ENCODE assay signal across 8 mouse cellular contexts in the genomic region with DNA sequence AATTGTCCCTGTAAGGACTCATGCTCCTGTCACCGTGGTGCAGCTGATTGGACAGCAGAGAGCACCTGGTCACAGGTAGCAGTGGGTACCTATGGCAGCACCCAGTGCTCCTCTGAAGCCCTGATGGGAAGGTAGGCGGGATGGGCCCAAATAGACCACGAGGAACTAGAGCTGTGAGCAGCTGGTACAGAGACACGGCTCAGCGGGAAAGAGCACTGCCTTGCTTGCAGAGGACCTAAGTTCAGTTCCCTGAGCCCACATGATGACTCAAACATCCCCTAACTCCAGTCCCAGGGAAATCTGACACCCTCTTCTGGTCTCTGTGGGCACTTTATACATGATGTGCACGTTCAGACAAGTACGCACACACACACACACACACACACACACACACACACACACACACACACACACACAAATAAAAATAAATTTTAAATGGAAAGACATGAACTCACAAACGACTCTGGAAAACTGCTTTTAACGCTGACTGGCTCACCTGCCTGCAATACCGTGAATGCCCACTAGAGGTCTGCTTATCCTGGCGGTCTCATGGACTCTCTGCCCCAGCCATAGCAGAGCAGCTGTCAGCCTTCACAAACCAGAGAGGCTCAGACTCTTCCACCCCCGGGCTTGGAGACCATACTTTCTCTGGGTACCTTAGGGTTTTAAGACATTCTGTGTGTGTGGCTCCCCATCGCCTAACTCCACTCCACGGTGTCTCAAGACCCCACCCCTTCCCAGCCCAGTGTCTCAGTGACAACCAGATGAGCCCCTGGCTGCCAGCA. TPM values are rescaled to one million over a fixed set of nuclear protein-coding genes. Genes with fewer than 3 reads are reported as not detected.
DNase-seq lines count a peak whose midpoint lies in the region; ATAC-seq and TF ChIP-seq lines count a peak whose summit lies in the region.

No protein-coding gene starts in this region.

- ATAC-seq in embryonic facial prominence, embryonic 13.5 days (ENCODE audit: insufficient number of reproducible peaks, insufficient read depth, low FRiP score, low TSS enrichment, low read depth) = no peak
- peak; percentile 65; the same call in 1 of the 2 replicates for ATAC-seq in kidney, postnatal 0 days (replicated peaks; ENCODE audit: low FRiP score, low read depth)
- peak; percentile 61 for ATAC-seq in liver, embryonic 16.5 days (ENCODE audit: low read depth)
- ATAC-seq in neural tube, embryonic 15.5 days (ENCODE audit: low FRiP score) = peak; percentile 49; the same call in 1 of the 2 replicates

- no peaks in the 10 kb centered on the region for H3K27me3 ChIP-seq in embryonic facial prominence, embryonic 13.5 days
- H3K27me3 ChIP-seq in kidney, postnatal 0 days (ENCODE audit: insufficient read depth, low read length) = no peaks in the 10 kb centered on the region
- H3K27me3 ChIP-seq in liver, embryonic 16.5 days (ENCODE audit: control insufficient read depth, insufficient read depth, low read depth, low read length) = no peaks in the 10 kb centered on the region
- no peaks in the 10 kb centered on the region for H3K27me3 ChIP-seq in neural tube, embryonic 15.5 days (replicated peaks)
- no peaks in the 10 kb centered on the region for H3K27me3 ChIP-seq in testis, adult 2 months (ENCODE audit: control insufficient read depth, insufficient read depth, low read length)

- no peaks in the 10 kb centered on the region for H3K36me3 ChIP-seq in embryonic facial prominence, embryonic 13.5 days
- H3K36me3 ChIP-seq in kidney, postnatal 0 days (ENCODE audit: insufficient read depth, low read length) = no peaks in the 10 kb centered on the region
- no peaks in the 10 kb centered on the region for H3K36me3 ChIP-seq in liver, embryonic 16.5 days (ENCODE audit: control insufficient read depth, insufficient read depth)
- H3K36me3 ChIP-seq in neural tube, embryonic 15.5 days = no peaks in the 10 kb centered on the region
- H3K36me3 ChIP-seq in testis, adult 2 months (ENCODE audit: control insufficient read depth, insufficient read depth, low read length) = no peaks in the 10 kb centered on the region

- peaks cover 31% of the 10 kb centered on the region for H3K4me1 ChIP-seq in embryonic facial prominence, embryonic 13.5 days
- H3K4me1 ChIP-seq in kidney, postnatal 0 days (replicated peaks; ENCODE audit: insufficient read depth, low read length) = peaks cover 12% of the 10 kb centered on the region; the same call in 1 of the 2 replicates
- peaks cover 17% of the 10 kb centered on the region for H3K4me1 ChIP-seq in liver, embryonic 16.5 days (ENCODE audit: control insufficient read depth, low read depth, low read length)
- H3K4me1 ChIP-seq in neural tube, embryonic 15.5 days = peaks cover 24% of the 10 kb centered on the region
- peaks cover 6% of the 10 kb centered on the region for H3K4me1 ChIP-seq in testis, adult 2 months (ENCODE audit: control insufficient read depth, insufficient read depth, low read length)

- DNase-seq in A20 (ENCODE audit: low read depth, low spot score) = peak; percentile 62
- DNase-seq in adrenal gland, postnatal 14 days = peak; percentile 88
- peak; percentile 57 to 73 for DNase-seq in heart, adult 9 months (ENCODE audit: low spot score in 2 of 2)
- DNase-seq in kidney, postnatal 0 days (ENCODE audit: low spot score) = peak; percentile 88

- TF ChIP-seq POLR2A in testis, adult 2 months (IDR thresholded peaks at IDR 0.05; ENCODE audit: control insufficient read depth, low read depth, low read length) = no peak

- H3K4me3 ChIP-seq in embryonic facial prominence, embryonic 13.5 days = no peak overlapping the region
- no peak overlapping the region for H3K4me3 ChIP-seq in kidney, postnatal 0 days (replicated peaks; ENCODE audit: low read depth, low read length)
- H3K4me3 ChIP-seq in liver, embryonic 16.5 days (ENCODE audit: low read depth, low read length) = peak overlapping the region; percentile 5; the same call in 1 of the 2 replicates
- H3K4me3 ChIP-seq in neural tube, embryonic 15.5 days (replicated peaks) = no peak overlapping the region
- H3K4me3 ChIP-seq in testis, adult 2 months (ENCODE audit: control insufficient read depth, low read depth, low read length) = no peak overlapping the region

- TF ChIP-seq CTCF in kidney, postnatal 0 days (IDR thresholded peaks at IDR 0.05; ENCODE audit: low read depth) = peak; percentile 89
- peak; percentile 95; the same call in 1 of the 2 replicates for TF ChIP-seq CTCF in testis, adult 2 months (IDR thresholded peaks at IDR 0.05; ENCODE audit: control insufficient read depth, insufficient read depth, insufficient replicate concordance, low read depth, low read length)

- no peaks in the 10 kb centered on the region for H3K9me3 ChIP-seq in embryonic facial prominence, embryonic 13.5 days
- no peaks in the 10 kb centered on the region for H3K9me3 ChIP-seq in kidney, postnatal 0 days (replicated peaks; ENCODE audit: low read length)
- no peaks in the 10 kb centered on the region for H3K9me3 ChIP-seq in liver, embryonic 16.5 days (replicated peaks; ENCODE audit: control insufficient read depth, low read length)
- H3K9me3 ChIP-seq in neural tube, embryonic 15.5 days (replicated peaks) = no peaks in the 10 kb centered on the region

- no peak overlapping the region for H3K4me2 ChIP-seq in embryonic facial prominence, embryonic 13.5 days
- H3K4me2 ChIP-seq in kidney, postnatal 0 days (ENCODE audit: low read length) = no peak overlapping the region
- peak overlapping the region; percentile 38 for H3K4me2 ChIP-seq in liver, embryonic 16.5 days (ENCODE audit: low read depth, low read length)
- H3K4me2 ChIP-seq in neural tube, embryonic 15.5 days = no peak overlapping the region

- H3K9ac ChIP-seq in embryonic facial prominence, embryonic 13.5 days = peak overlapping the region; percentile 11; the same call in 1 of the 2 replicates
- no peak overlapping the region for H3K9ac ChIP-seq in kidney, postnatal 0 days (ENCODE audit: low read depth, low read length)
- no peak overlapping the region for H3K9ac ChIP-seq in liver, embryonic 16.5 days (ENCODE audit: low read depth, low read length)
- H3K9ac ChIP-seq in neural tube, embryonic 15.5 days (replicated peaks) = no peak overlapping the region

- WGBS in embryonic facial prominence, embryonic 13.5 days = 20% methylated on average over 14 of the region's 14 CpGs
- 24% methylated on average over 14 of the region's 14 CpGs for WGBS in kidney, postnatal 0 days
- 22% methylated on average over 14 of the region's 14 CpGs for WGBS in liver, embryonic 16.5 days (ENCODE audit: insufficient replicate concordance)
- WGBS in neural tube, embryonic 15.5 days = 25% methylated on average over 14 of the region's 14 CpGs

- H3K27ac ChIP-seq in embryonic facial prominence, embryonic 13.5 days = no peak overlapping the region
- no peak overlapping the region for H3K27ac ChIP-seq in kidney, postnatal 0 days
- peak overlapping the region; percentile 41 for H3K27ac ChIP-seq in liver, embryonic 16.5 days (ENCODE audit: low read length)
- peak overlapping the region; percentile 68; the same call in 1 of the 2 replicates for H3K27ac ChIP-seq in neural tube, embryonic 15.5 days (replicated peaks)
- no peak overlapping the region for H3K27ac ChIP-seq in testis, adult 2 months (ENCODE audit: control insufficient read depth, insufficient read depth, low read depth, low read length)

RNA-seq across cellular contexts. Expression of gene Ptges, which starts 1.6 kb away (rescaled TPM):
- total RNA-seq in adrenal gland, postnatal 14 days (2021) = 11.7 and 12.7 TPM in 2 replicates
- polyA plus RNA-seq in embryonic facial prominence, embryonic 13.5 days (2015; fragmentation: Nextera tagmentation; extraction: Ambion mirVana) = 15.8 and 19.8 TPM in 2 replicates
- 44.2 and 47.9 TPM in 2 replicates for polyA plus RNA-seq in kidney, postnatal 0 days (2015; fragmentation: Nextera tagmentation; extraction: Ambion mirVana)
- 0.35 and 0.37 TPM in 2 replicates for polyA plus RNA-seq in liver, embryonic 16.5 days (2015; fragmentation: Nextera tagmentation; extraction: Ambion mirVana)
- polyA plus RNA-seq in neural tube, embryonic 15.5 days (2015; fragmentation: Nextera tagmentation; extraction: Ambion mirVana) = 3.6 and 4.0 TPM in 2 replicates
- polyA plus RNA-seq in testis, adult 2 months (2012; rRNA removed) = 3.9 and 15.6 TPM in 2 replicates

RNA-seq across cellular contexts. Expression of gene Tor1b, which starts 24.7 kb away (rescaled TPM):
- 40.7 and 41.9 TPM in 2 replicates for total RNA-seq in adrenal gland, postnatal 14 days (2021)
- 37.2 and 37.6 TPM in 2 replicates for polyA plus RNA-seq in embryonic facial prominence, embryonic 13.5 days (2015; fragmentation: Nextera tagmentation; extraction: Ambion mirVana)
- 34.8 and 35.3 TPM in 2 replicates for polyA plus RNA-seq in kidney, postnatal 0 days (2015; fragmentation: Nextera tagmentation; extraction: Ambion mirVana)
- polyA plus RNA-seq in liver, embryonic 16.5 days (2015; fragmentation: Nextera tagmentation; extraction: Ambion mirVana) = 15.8 and 15.9 TPM in 2 replicates
- polyA plus RNA-seq in neural tube, embryonic 15.5 days (2015; fragmentation: Nextera tagmentation; extraction: Ambion mirVana) = 17.3 and 20.2 TPM in 2 replicates
- 12.9 and 14.0 TPM in 2 replicates for polyA plus RNA-seq in testis, adult 2 months (2012; rRNA removed)

RNA-seq across cellular contexts. Expression of gene Tor1a, which starts 39.7 kb away (rescaled TPM):
- 33.5 and 42.5 TPM in 2 replicates for total RNA-seq in adrenal gland, postnatal 14 days (2021)
- 80.0 and 85.2 TPM in 2 replicates for polyA plus RNA-seq in embryonic facial prominence, embryonic 13.5 days (2015; fragmentation: Nextera tagmentation; extraction: Ambion mirVana)
- 69.1 and 70.7 TPM in 2 replicates for polyA plus RNA-seq in kidney, postnatal 0 days (2015; fragmentation: Nextera tagmentation; extraction: Ambion mirVana)
- 36.0 and 36.3 TPM in 2 replicates for polyA plus RNA-seq in liver, embryonic 16.5 days (2015; fragmentation: Nextera tagmentation; extraction: Ambion mirVana)
- 89.5 and 93.2 TPM in 2 replicates for polyA plus RNA-seq in neural tube, embryonic 15.5 days (2015; fragmentation: Nextera tagmentation; extraction: Ambion mirVana)
- 10.5 and 11.1 TPM in 2 replicates for polyA plus RNA-seq in testis, adult 2 months (2012; rRNA removed)

RNA-seq across cellular contexts. Expression of gene BC005624, which starts 54.0 kb away (rescaled TPM):
- total RNA-seq in adrenal gland, postnatal 14 days (2021) = 33.0 and 37.0 TPM in 2 replicates
- polyA plus RNA-seq in embryonic facial prominence, embryonic 13.5 days (2015; fragmentation: Nextera tagmentation; extraction: Ambion mirVana) = 64.2 and 70.1 TPM in 2 replicates
- polyA plus RNA-seq in kidney, postnatal 0 days (2015; fragmentation: Nextera tagmentation; extraction: Ambion mirVana) = 47.2 and 48.4 TPM in 2 replicates
- polyA plus RNA-seq in liver, embryonic 16.5 days (2015; fragmentation: Nextera tagmentation; extraction: Ambion mirVana) = 23.1 and 24.0 TPM in 2 replicates
- polyA plus RNA-seq in neural tube, embryonic 15.5 days (2015; fragmentation: Nextera tagmentation; extraction: Ambion mirVana) = 86.5 and 93.2 TPM in 2 replicates
- polyA plus RNA-seq in testis, adult 2 months (2012; rRNA removed) = 19.9 and 23.7 TPM in 2 replicates

RNA-seq across cellular contexts. Expression of gene Usp20, which starts 54.0 kb away (rescaled TPM):
- total RNA-seq in adrenal gland, postnatal 14 days (2021) = 17.4 and 23.5 TPM in 2 replicates
- 23.5 and 25.6 TPM in 2 replicates for polyA plus RNA-seq in embryonic facial prominence, embryonic 13.5 days (2015; fragmentation: Nextera tagmentation; extraction: Ambion mirVana)
- polyA plus RNA-seq in kidney, postnatal 0 days (2015; fragmentation: Nextera tagmentation; extraction: Ambion mirVana) = 12.9 and 15.9 TPM in 2 replicates
- polyA plus RNA-seq in liver, embryonic 16.5 days (2015; fragmentation: Nextera tagmentation; extraction: Ambion mirVana) = 4.9 and 5.8 TPM in 2 replicates
- 44.3 and 49.7 TPM in 2 replicates for polyA plus RNA-seq in neural tube, embryonic 15.5 days (2015; fragmentation: Nextera tagmentation; extraction: Ambion mirVana)
- 68.1 and 76.9 TPM in 2 replicates for polyA plus RNA-seq in testis, adult 2 months (2012; rRNA removed)

Comparison
In these comparisons a context has a peak if more than half of its experiments do, and no peak if none do; other contexts are left out.
1. H3K27ac ChIP-seq: peak in liver, embryonic 16.5 days (single experiment) and neural tube, embryonic 15.5 days (single experiment); none in embryonic facial prominence, embryonic 13.5 days (single experiment), kidney, postnatal 0 days (single experiment) and testis, adult 2 months (single experiment).
2. Peak in every context shown above with its lines, with median percentiles within 50 percentile points of each other: DNase-seq.